Mouse (Mus musculus): ENCODE measurements around the gene B9d1. TPM values are rescaled to one million over a fixed set of nuclear protein-coding genes. Genes with fewer than 3 reads are reported as not detected.

Gene B9d1
- polyA plus RNA-seq, 1 experiment from 2014 or later = 21.9 TPM

DNA sequence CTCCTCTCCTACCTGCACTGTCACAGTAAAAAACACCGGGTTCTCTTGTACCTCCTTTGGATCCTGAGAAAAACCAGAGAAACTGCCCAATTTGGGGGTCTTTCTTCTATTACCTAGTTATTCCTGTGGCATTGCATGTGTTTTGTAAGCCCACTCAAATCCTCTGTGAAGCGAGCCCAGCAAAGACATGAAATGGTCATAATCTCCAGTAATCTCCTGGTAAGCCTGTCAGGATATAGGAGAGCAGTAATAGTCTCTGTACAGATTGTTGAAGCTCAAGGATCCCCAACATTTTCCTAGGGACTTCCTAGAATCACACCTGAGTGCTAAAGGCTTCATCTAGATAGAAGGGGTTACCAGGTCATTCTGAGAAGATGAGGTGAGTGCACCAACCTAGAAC is 36.2 kb downstream of the B9d1 start:
- no peaks in the 10 kb centered on the region for H3K27me3 ChIP-seq (ENCODE audit: control insufficient read depth, insufficient read depth, low read length)
- no peak overlapping the region for H3K4me3 ChIP-seq (replicated peaks; ENCODE audit: low read length)
- H3K27ac ChIP-seq (ENCODE audit: low read length) = no peak overlapping the region
- H3K4me2 ChIP-seq (ENCODE audit: low read depth, low read length) = no peak overlapping the region
- H3K36me3 ChIP-seq (ENCODE audit: control insufficient read depth, insufficient read depth, low read length) = no peaks in the 10 kb centered on the region
- no peak overlapping the region for H3K9ac ChIP-seq (ENCODE audit: low read length)
- H3K4me1 ChIP-seq (ENCODE audit: control insufficient read depth, insufficient read depth, low read length) = no peaks in the 10 kb centered on the region
- whole genome bisulfite sequencing = 74% methylated on average over 2 of the region's 2 CpGs
- no peaks in the 10 kb centered on the region for H3K9me3 ChIP-seq (replicated peaks; ENCODE audit: control insufficient read depth, low read length)
- no peak for ATAC-seq (ENCODE audit: insufficient read depth, low FRiP score)

DNA sequence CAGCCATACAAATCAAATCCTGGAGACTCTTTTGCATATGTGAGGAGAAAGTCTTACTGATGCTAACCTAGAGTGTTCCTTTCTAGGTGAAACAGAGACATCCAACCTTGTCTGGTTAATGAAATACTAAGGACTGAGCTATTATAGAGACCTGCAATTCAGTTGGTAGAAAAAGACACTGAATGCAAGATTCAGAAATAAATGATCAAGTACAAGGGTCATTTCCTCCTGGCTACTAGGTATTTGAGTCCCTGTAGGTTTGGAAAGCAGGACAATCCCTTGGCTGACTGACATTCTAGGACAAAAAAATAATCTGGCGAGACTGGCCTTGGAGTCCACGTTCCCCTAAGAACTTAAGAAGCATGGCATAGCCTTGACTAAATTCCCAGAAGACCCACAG is 40.6 kb downstream of the B9d1 start:
- no peaks in the 10 kb centered on the region for H3K36me3 ChIP-seq (ENCODE audit: control insufficient read depth, insufficient read depth, low read length)
- no peaks in the 10 kb centered on the region for H3K4me1 ChIP-seq (ENCODE audit: control insufficient read depth, insufficient read depth, low read length)
- no peaks in the 10 kb centered on the region for H3K9me3 ChIP-seq (replicated peaks; ENCODE audit: control insufficient read depth, low read length)
- no peaks in the 10 kb centered on the region for H3K27me3 ChIP-seq (ENCODE audit: control insufficient read depth, insufficient read depth, low read length)
- no peak overlapping the region for H3K4me2 ChIP-seq (ENCODE audit: low read depth, low read length)
- H3K9ac ChIP-seq (ENCODE audit: low read length) = no peak overlapping the region
- ATAC-seq (ENCODE audit: insufficient read depth, low FRiP score) = no peak
- H3K27ac ChIP-seq (ENCODE audit: low read length) = no peak overlapping the region
- no peak overlapping the region for H3K4me3 ChIP-seq (replicated peaks; ENCODE audit: low read length)
- 85% methylated on average over 2 of the region's 2 CpGs for WGBS

- ATAC-seq (ENCODE audit: insufficient read depth, low FRiP score) = no peak
- no peak overlapping the region for H3K9ac ChIP-seq (ENCODE audit: low read length)
- H3K4me2 ChIP-seq (ENCODE audit: low read depth, low read length) = no peak overlapping the region
- WGBS = 77% methylated on average over 10 of the region's 10 CpGs
- H3K36me3 ChIP-seq (ENCODE audit: control insufficient read depth, insufficient read depth, low read length) = no peaks in the 10 kb centered on the region
- H3K4me3 ChIP-seq (replicated peaks; ENCODE audit: low read length) = no peak overlapping the region
- no peaks in the 10 kb centered on the region for H3K4me1 ChIP-seq (ENCODE audit: control insufficient read depth, insufficient read depth, low read length)
- no peak overlapping the region for H3K27ac ChIP-seq (ENCODE audit: low read length)
- no peaks in the 10 kb centered on the region for H3K27me3 ChIP-seq (ENCODE audit: control insufficient read depth, insufficient read depth, low read length)
- no peaks in the 10 kb centered on the region for H3K9me3 ChIP-seq (replicated peaks; ENCODE audit: control insufficient read depth, low read length)
These were observed 41.5 kb downstream of the B9d1 start for GRCm38 (mm10) chr11:61546452-61546851.

- ATAC-seq (ENCODE audit: insufficient read depth, low FRiP score) = no peak
- no peaks in the 10 kb centered on the region for H3K36me3 ChIP-seq (ENCODE audit: control insufficient read depth, insufficient read depth, low read length)
- 88% methylated on average over 4 of the region's 4 CpGs for WGBS
- H3K27me3 ChIP-seq (ENCODE audit: control insufficient read depth, insufficient read depth, low read length) = no peaks in the 10 kb centered on the region
- H3K9ac ChIP-seq (ENCODE audit: low read length) = no peak overlapping the region
- H3K27ac ChIP-seq (ENCODE audit: low read length) = no peak overlapping the region
- no peak overlapping the region for H3K4me2 ChIP-seq (ENCODE audit: low read depth, low read length)
- H3K4me3 ChIP-seq (replicated peaks; ENCODE audit: low read length) = no peak overlapping the region
- H3K4me1 ChIP-seq (ENCODE audit: control insufficient read depth, insufficient read depth, low read length) = no peaks in the 10 kb centered on the region
- H3K9me3 ChIP-seq (replicated peaks; ENCODE audit: control insufficient read depth, low read length) = no peaks in the 10 kb centered on the region
These were observed 42.8 kb downstream of the B9d1 start for GRCm38 (mm10) chr11:61547710-61548109.

DNA sequence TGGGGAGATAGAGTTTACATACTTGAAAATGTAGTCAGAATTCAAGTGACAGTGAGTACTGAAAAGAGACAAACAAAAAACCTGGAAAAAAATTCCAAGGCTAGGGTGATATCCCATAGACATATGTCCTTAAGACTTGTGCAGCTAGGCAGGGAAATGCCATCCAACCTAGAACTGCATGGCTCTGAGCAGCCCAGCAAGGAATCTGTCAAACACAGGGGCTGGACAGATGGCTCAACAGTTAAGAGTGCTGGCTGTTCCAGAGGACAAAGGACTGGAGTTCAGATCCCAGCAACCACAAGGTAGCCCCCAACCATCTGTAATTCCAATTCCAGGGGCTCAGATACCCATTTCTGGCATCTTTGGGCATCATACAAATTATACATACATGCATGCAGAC is 45.7 kb downstream of the B9d1 start:
- no peak overlapping the region for H3K4me2 ChIP-seq (ENCODE audit: low read depth, low read length)
- no peaks in the 10 kb centered on the region for H3K4me1 ChIP-seq (ENCODE audit: control insufficient read depth, insufficient read depth, low read length)
- no peak overlapping the region for H3K27ac ChIP-seq (ENCODE audit: low read length)
- H3K9me3 ChIP-seq (replicated peaks; ENCODE audit: control insufficient read depth, low read length) = no peaks in the 10 kb centered on the region
- ATAC-seq (ENCODE audit: insufficient read depth, low FRiP score) = no peak
- H3K27me3 ChIP-seq (ENCODE audit: control insufficient read depth, insufficient read depth, low read length) = no peaks in the 10 kb centered on the region
- H3K36me3 ChIP-seq (ENCODE audit: control insufficient read depth, insufficient read depth, low read length) = no peaks in the 10 kb centered on the region
- no peak overlapping the region for H3K4me3 ChIP-seq (replicated peaks; ENCODE audit: low read length)
- H3K9ac ChIP-seq (ENCODE audit: low read length) = no peak overlapping the region

DNA sequence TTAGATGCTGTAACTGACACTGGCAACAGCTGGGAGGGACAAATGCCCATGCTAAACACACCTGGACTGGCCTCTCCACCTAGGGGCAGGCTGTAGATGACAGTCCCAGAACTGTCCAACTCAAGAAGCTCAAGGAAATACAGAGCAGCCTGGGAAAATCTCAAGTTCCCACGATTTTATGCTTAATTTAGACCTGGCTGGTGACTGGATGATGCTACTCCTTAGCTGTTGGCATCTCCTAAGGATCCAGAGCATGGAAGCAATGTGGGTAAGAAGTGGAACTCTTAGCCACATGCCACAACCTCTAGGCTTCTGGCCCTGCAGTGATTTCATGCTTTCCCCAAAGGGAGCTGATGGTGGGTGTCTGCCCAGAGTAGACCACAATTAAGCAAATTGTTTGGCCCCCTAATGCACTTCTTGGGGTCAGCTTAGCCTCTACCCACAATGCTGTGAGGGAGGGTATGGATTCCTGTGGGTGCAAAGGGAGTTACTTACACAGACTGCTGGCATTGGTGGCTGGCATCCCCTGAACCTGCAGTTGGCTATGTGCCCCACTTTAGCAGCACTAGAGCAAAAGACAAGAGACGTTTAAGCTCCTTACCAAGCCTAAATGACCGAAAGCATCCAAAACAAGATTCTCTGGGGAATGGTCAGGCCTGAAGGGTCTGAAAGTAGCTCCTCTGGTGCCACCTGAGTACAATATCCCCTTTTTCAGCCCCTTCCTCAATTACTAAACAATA is 48.2 kb downstream of the B9d1 start:
- H3K4me3 ChIP-seq (replicated peaks; ENCODE audit: low read length) = no peak overlapping the region
- 73% methylated on average over 3 of the region's 3 CpGs for WGBS
- ATAC-seq (ENCODE audit: insufficient read depth, low FRiP score) = no peak
- no peak overlapping the region for H3K4me2 ChIP-seq (ENCODE audit: low read depth, low read length)
- H3K27ac ChIP-seq (ENCODE audit: low read length) = no peak overlapping the region
- H3K36me3 ChIP-seq (ENCODE audit: control insufficient read depth, insufficient read depth, low read length) = no peaks in the 10 kb centered on the region
- H3K27me3 ChIP-seq (ENCODE audit: control insufficient read depth, insufficient read depth, low read length) = no peaks in the 10 kb centered on the region
- H3K9ac ChIP-seq (ENCODE audit: low read length) = no peak overlapping the region
- no peaks in the 10 kb centered on the region for H3K4me1 ChIP-seq (ENCODE audit: control insufficient read depth, insufficient read depth, low read length)
- H3K9me3 ChIP-seq (replicated peaks; ENCODE audit: control insufficient read depth, low read length) = no peaks in the 10 kb centered on the region

DNA sequence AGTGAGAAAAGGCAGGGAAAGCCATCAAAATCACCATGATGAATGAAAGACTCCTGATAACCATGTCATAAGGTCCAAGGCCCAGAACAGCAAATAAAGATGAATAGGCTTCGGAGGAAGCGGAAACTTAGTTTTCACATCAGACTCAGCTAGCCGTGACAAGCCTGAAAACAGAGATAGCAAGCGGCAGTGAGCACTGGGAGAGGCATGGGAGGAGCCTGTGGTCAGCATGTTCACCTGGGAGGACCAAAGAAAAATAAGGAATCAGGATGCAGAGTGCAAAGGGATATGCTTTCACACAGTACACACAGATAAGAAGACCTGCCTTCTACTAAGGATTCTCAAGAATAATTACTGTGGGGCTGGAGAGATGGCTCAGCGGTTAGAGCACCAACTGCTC is 54.6 kb downstream of the B9d1 start:
- peaks cover 9% of the 10 kb centered on the region; the same call in 1 of the 2 replicates for H3K4me1 ChIP-seq (ENCODE audit: control insufficient read depth, insufficient read depth, low read length)
- no peaks in the 10 kb centered on the region for H3K27me3 ChIP-seq (ENCODE audit: control insufficient read depth, insufficient read depth, low read length)
- H3K36me3 ChIP-seq (ENCODE audit: control insufficient read depth, insufficient read depth, low read length) = no peaks in the 10 kb centered on the region
- no peaks in the 10 kb centered on the region for H3K9me3 ChIP-seq (replicated peaks; ENCODE audit: control insufficient read depth, low read length)
- no peak overlapping the region for H3K27ac ChIP-seq (ENCODE audit: low read length)
- ATAC-seq (ENCODE audit: insufficient read depth, low FRiP score) = no peak
- H3K9ac ChIP-seq (ENCODE audit: low read length) = no peak overlapping the region
- 59% methylated on average over 5 of the region's 5 CpGs for WGBS
- no peak overlapping the region for H3K4me3 ChIP-seq (replicated peaks; ENCODE audit: low read length)
- H3K4me2 ChIP-seq (ENCODE audit: low read depth, low read length) = no peak overlapping the region

GRCm38 (mm10) chr11:61562421-61562820 is 57.5 kb downstream of the B9d1 start:
- 52% methylated on average over 5 of the region's 5 CpGs for WGBS
- H3K4me1 ChIP-seq (ENCODE audit: control insufficient read depth, insufficient read depth, low read length) = peaks cover 9% of the 10 kb centered on the region; the same call in 1 of the 2 replicates
- H3K9me3 ChIP-seq (replicated peaks; ENCODE audit: control insufficient read depth, low read length) = no peaks in the 10 kb centered on the region
- H3K4me3 ChIP-seq (replicated peaks; ENCODE audit: low read length) = no peak overlapping the region
- no peak overlapping the region; the same call in 1 of the 2 replicates for H3K27ac ChIP-seq (ENCODE audit: low read length)
- H3K9ac ChIP-seq (ENCODE audit: low read length) = no peak overlapping the region
- no peak for ATAC-seq (ENCODE audit: insufficient read depth, low FRiP score)
- no peaks in the 10 kb centered on the region for H3K36me3 ChIP-seq (ENCODE audit: control insufficient read depth, insufficient read depth, low read length)
- H3K4me2 ChIP-seq (ENCODE audit: low read depth, low read length) = no peak overlapping the region
- no peaks in the 10 kb centered on the region for H3K27me3 ChIP-seq (ENCODE audit: control insufficient read depth, insufficient read depth, low read length)

Data from stomach, embryonic 16.5 days (tissue).